Comparison of ENCODE assay signal across 25 mouse cellular contexts in the genomic region with DNA sequence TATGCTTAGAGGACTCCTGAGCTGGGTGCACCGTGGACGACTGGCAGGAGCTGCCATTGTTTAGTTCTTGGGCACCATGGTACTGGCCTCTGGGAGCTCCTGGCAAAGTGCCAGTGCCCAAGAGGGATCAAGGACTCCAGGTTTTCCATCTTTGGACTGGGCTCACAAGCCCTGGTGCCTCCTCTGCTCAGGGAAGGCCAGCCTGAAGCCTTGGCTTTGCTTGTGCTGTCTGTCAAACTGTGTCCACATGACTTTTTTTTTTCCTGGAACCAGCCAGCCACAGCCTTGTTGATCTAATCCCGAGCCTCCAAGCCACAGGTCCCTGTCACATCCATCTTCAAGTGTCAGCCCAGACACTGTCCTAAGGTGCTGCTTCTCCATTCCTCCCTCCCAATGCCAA. TPM values are rescaled to one million over a fixed set of nuclear protein-coding genes. Genes with fewer than 3 reads are reported as not detected.
DNase-seq lines count a peak whose midpoint lies in the region; ATAC-seq and TF ChIP-seq lines count a peak whose summit lies in the region.
"Had no signal": no experiment of that assay in that cellular context is flagged by ENCODE, and none has a peak within 500 bp of the region (broad histone marks: within the 10 kb centered on the region; RNA-seq: fewer than 3 reads in every experiment).

No protein-coding gene starts in this region.

- no peak for ATAC-seq in hindbrain, embryonic 12.5 days (ENCODE audit: low FRiP score)
- ATAC-seq in midbrain, postnatal 0 days (ENCODE audit: low FRiP score) = no peak
- ATAC-seq in midbrain, embryonic 14.5 days (ENCODE audit: low FRiP score, low TSS enrichment) = no peak
- ATAC-seq: forebrain, embryonic 14.5 days; intestine, postnatal 0 days; liver, embryonic 12.5 days; Patski had no signal

- H3K9me3 ChIP-seq in hindbrain, embryonic 12.5 days (replicated peaks) = 0 out of 2 replicates have a peak, but pooled peaks cover 3% of the 10 kb centered on the region
- no peaks in the 10 kb centered on the region for H3K9me3 ChIP-seq in hindbrain, embryonic 10.5 days
- H3K9me3 ChIP-seq in midbrain, postnatal 0 days (ENCODE audit: low read length) = no peaks in the 10 kb centered on the region
- H3K9me3 ChIP-seq in midbrain, embryonic 14.5 days (ENCODE audit: control insufficient read depth, low read length) = no peaks in the 10 kb centered on the region
- H3K9me3 ChIP-seq: heart, embryonic 13.5 days; limb, embryonic 13.5 days; liver, embryonic 12.5 days had no signal

- 0 out of 2 replicates have a peak overlapping the region, but pooled peaks have one; percentile 19 for H3K27ac ChIP-seq in hindbrain, embryonic 12.5 days
- H3K27ac ChIP-seq in hindbrain, embryonic 10.5 days = no peak overlapping the region
- no peak overlapping the region for H3K27ac ChIP-seq in midbrain, postnatal 0 days (ENCODE audit: low read depth, low read length)
- no peak overlapping the region for H3K27ac ChIP-seq in midbrain, embryonic 14.5 days (replicated peaks; ENCODE audit: low read depth, low read length)
- H3K27ac ChIP-seq: heart, embryonic 13.5 days; limb, embryonic 13.5 days; liver, embryonic 12.5 days; neural tube, embryonic 13.5 days had no signal

- H3K4me3 ChIP-seq in hindbrain, embryonic 12.5 days = no peak overlapping the region
- H3K4me3 ChIP-seq in hindbrain, embryonic 10.5 days = no peak overlapping the region
- no peak overlapping the region for H3K4me3 ChIP-seq in midbrain, postnatal 0 days (ENCODE audit: low read depth, low read length)
- no peak overlapping the region for H3K4me3 ChIP-seq in midbrain, embryonic 14.5 days (replicated peaks; ENCODE audit: low read depth, low read length)
- H3K4me3 ChIP-seq: heart, embryonic 13.5 days; limb, embryonic 13.5 days; liver, embryonic 12.5 days; myocyte; neural tube, embryonic 13.5 days had no signal

- no peak for TF ChIP-seq CTCF in midbrain, postnatal 0 days (IDR thresholded peaks at IDR 0.05)

- WGBS in hindbrain, embryonic 12.5 days = 55% methylated on average over 3 of the region's 3 CpGs
- 62% methylated on average over 3 of the region's 3 CpGs for WGBS in hindbrain, embryonic 10.5 days
- WGBS in midbrain, postnatal 0 days = 29% methylated on average over 3 of the region's 3 CpGs
- WGBS in midbrain, embryonic 14.5 days = 53% methylated on average over 3 of the region's 3 CpGs

- no peak overlapping the region for H3K9ac ChIP-seq in hindbrain, embryonic 12.5 days
- H3K9ac ChIP-seq in midbrain, postnatal 0 days (replicated peaks; ENCODE audit: low read length, poor library complexity, severe bottlenecking) = no peak overlapping the region
- no peak overlapping the region for H3K9ac ChIP-seq in midbrain, embryonic 14.5 days (replicated peaks; ENCODE audit: low read length)
- H3K9ac ChIP-seq: heart, embryonic 13.5 days; limb, embryonic 13.5 days; liver, embryonic 12.5 days; neural tube, embryonic 13.5 days had no signal

- H3K4me1 ChIP-seq in hindbrain, embryonic 12.5 days = peaks cover 25% of the 10 kb centered on the region
- peaks cover 29% of the 10 kb centered on the region for H3K4me1 ChIP-seq in hindbrain, embryonic 10.5 days (replicated peaks)
- H3K4me1 ChIP-seq in midbrain, postnatal 0 days (ENCODE audit: insufficient read depth, low read length) = peaks cover 4% of the 10 kb centered on the region; the same call in 1 of the 2 replicates
- peaks cover 18% of the 10 kb centered on the region for H3K4me1 ChIP-seq in midbrain, embryonic 14.5 days (ENCODE audit: control insufficient read depth, insufficient read depth, low read length)

- H3K27me3 ChIP-seq in hindbrain, embryonic 12.5 days = peaks cover 43% of the 10 kb centered on the region
- H3K27me3 ChIP-seq in hindbrain, embryonic 10.5 days (ENCODE audit: insufficient read depth, poor library complexity, severe bottlenecking) = peaks cover 74% of the 10 kb centered on the region
- H3K27me3 ChIP-seq in midbrain, postnatal 0 days (ENCODE audit: insufficient read depth, low read length) = peaks cover 6% of the 10 kb centered on the region
- peaks cover 26% of the 10 kb centered on the region for H3K27me3 ChIP-seq in midbrain, embryonic 14.5 days (ENCODE audit: control insufficient read depth, insufficient read depth, low read length)
- H3K27me3 ChIP-seq: Patski had no signal

- H3K4me2 ChIP-seq in hindbrain, embryonic 12.5 days (replicated peaks) = no peak overlapping the region
- H3K4me2 ChIP-seq in midbrain, postnatal 0 days (ENCODE audit: low read depth, low read length, poor library complexity, severe bottlenecking) = no peak overlapping the region
- H3K4me2 ChIP-seq in midbrain, embryonic 14.5 days (ENCODE audit: low read length) = no peak overlapping the region
- H3K4me2 ChIP-seq: heart, embryonic 13.5 days; limb, embryonic 13.5 days; liver, embryonic 12.5 days; midbrain, embryonic 11.5 days had no signal

- no peak for DNase-seq in hindbrain, embryonic 10.5 days (ENCODE audit: low spot score)
- DNase-seq in midbrain, postnatal 0 days (ENCODE audit: low spot score) = peak; percentile 21
- no peak for DNase-seq in midbrain, embryonic 14.5 days
- DNase-seq in adrenal gland, postnatal 10 days = peak; percentile 64
- DNase-seq in kidney, postnatal 14 days = no peak
- DNase-seq in right cerebral cortex, adult 2 months (ENCODE audit: low spot score in 2 of 2) = no peak
- DNase-seq: cerebellum, adult 18-20 months; cerebellum, postnatal 36 days; kidney, postnatal 36 days; lung, adult 18-20 months; lung, postnatal 10 days; right cerebral cortex, adult 18-20 months; thymus, adult 18-20 months had no signal

- no peaks in the 10 kb centered on the region for H3K36me3 ChIP-seq in hindbrain, embryonic 12.5 days
- H3K36me3 ChIP-seq in hindbrain, embryonic 10.5 days = no peaks in the 10 kb centered on the region
- H3K36me3 ChIP-seq in midbrain, postnatal 0 days (ENCODE audit: insufficient read depth, low read length) = no peaks in the 10 kb centered on the region
- no peaks in the 10 kb centered on the region for H3K36me3 ChIP-seq in midbrain, embryonic 14.5 days (ENCODE audit: control insufficient read depth, insufficient read depth, low read length)
- H3K36me3 ChIP-seq: heart, embryonic 13.5 days; limb, embryonic 13.5 days; liver, embryonic 12.5 days; neural tube, embryonic 13.5 days had no signal

RNA-seq across cellular contexts. Expression of a gene that starts 2.6 kb away (rescaled TPM):
- polyA plus RNA-seq in hindbrain, embryonic 12.5 days (2016; fragmentation: Nextera tagmentation; extraction: Ambion mirVana) = 1.0 and 1.3 TPM in 2 replicates
- 0.81 and 0.85 TPM in 2 replicates for polyA plus RNA-seq in hindbrain, embryonic 10.5 days (2016; fragmentation: Nextera tagmentation; extraction: Ambion mirVana)
- total RNA-seq in midbrain, postnatal 0 days (2014; rRNA removed) = 14.5 and 20.4 TPM in 2 replicates
- polyA plus RNA-seq in midbrain, postnatal 0 days (2015; fragmentation: Nextera tagmentation; extraction: Ambion mirVana) = 13.9 and 16.7 TPM in 2 replicates
- polyA plus RNA-seq in midbrain, embryonic 14.5 days (2014; fragmentation: Nextera tagmentation; extraction: Ambion mirVana) = 1.6 TPM in 2 replicates
- total RNA-seq in adrenal gland, postnatal 10 days (2021) = 1 to 10 TPM in 1 of 2 experiments, under 1 TPM in 1; 0.78 to 1.7 TPM
- total RNA-seq: heart, postnatal 25 days had no signal
- polyA plus RNA-seq: kidney, embryonic 14.5 days; limb, embryonic 13.5 days; liver, embryonic 12.5 days; myocyte had no signal

RNA-seq across cellular contexts. Expression of a gene that starts 33.1 kb away (rescaled TPM):
- polyA plus RNA-seq in hindbrain, embryonic 12.5 days (2016; fragmentation: Nextera tagmentation; extraction: Ambion mirVana) = 10.6 and 11.0 TPM in 2 replicates
- 11.6 and 15.1 TPM in 2 replicates for polyA plus RNA-seq in hindbrain, embryonic 10.5 days (2016; fragmentation: Nextera tagmentation; extraction: Ambion mirVana)
- 7.2 and 7.5 TPM in 2 replicates for total RNA-seq in midbrain, postnatal 0 days (2014; rRNA removed)
- polyA plus RNA-seq in midbrain, postnatal 0 days (2015; fragmentation: Nextera tagmentation; extraction: Ambion mirVana) = 2.9 and 4.3 TPM in 2 replicates
- 1.2 and 1.7 TPM in 2 replicates for polyA plus RNA-seq in midbrain, embryonic 14.5 days (2014; fragmentation: Nextera tagmentation; extraction: Ambion mirVana)
- 100 to 1,000 TPM in 1 of 2 experiments, 10 to 100 TPM in 1; 69.2 to 114 TPM for total RNA-seq in adrenal gland, postnatal 10 days (2021)

RNA-seq across cellular contexts. Expression of a gene that starts 39.4 kb away (rescaled TPM):
- 59.7 and 61.0 TPM in 2 replicates for polyA plus RNA-seq in hindbrain, embryonic 12.5 days (2016; fragmentation: Nextera tagmentation; extraction: Ambion mirVana)
- 76.3 and 83.5 TPM in 2 replicates for polyA plus RNA-seq in hindbrain, embryonic 10.5 days (2016; fragmentation: Nextera tagmentation; extraction: Ambion mirVana)
- total RNA-seq in midbrain, postnatal 0 days (2014; rRNA removed) = 49.8 and 61.5 TPM in 2 replicates
- polyA plus RNA-seq in midbrain, postnatal 0 days (2015; fragmentation: Nextera tagmentation; extraction: Ambion mirVana) = 59.5 and 67.3 TPM in 2 replicates
- polyA plus RNA-seq in midbrain, embryonic 14.5 days (2014; fragmentation: Nextera tagmentation; extraction: Ambion mirVana) = 68.8 and 71.6 TPM in 2 replicates
- total RNA-seq in adrenal gland, postnatal 10 days (2021) = 10 to 100 TPM; 51.4 to 54.6 TPM

Comparison
In these comparisons a context has a peak if more than half of its experiments do, and no peak if none do; other contexts are left out.
1. DNase-seq: peak in midbrain, postnatal 0 days (single experiment) and adrenal gland, postnatal 10 days (single experiment); none in hindbrain, embryonic 10.5 days (single experiment), midbrain, embryonic 14.5 days (single experiment), kidney, postnatal 14 days (single experiment) and right cerebral cortex, adult 2 months (0 of 2).